Mouse (Mus musculus) embryonic facial prominence, embryonic 12.5 days (tissue): ENCODE data around the gene Pbld1. TPM values are rescaled to one million over a fixed set of nuclear protein-coding genes. Genes with fewer than 3 reads are reported as not detected.
A peak's percentile ranks its signal among the peaks of the same experiment; 100 is the strongest.

Experiments
- ATAC-seq: fragments of 200-750 bp; cut with Nextera tagmentation; 2 replicates; pipeline ENCODE4 v1.8.0; 2017; ENCODE audit not compliant: insufficient number of reproducible peaks, insufficient read depth, low FRiP score, low TSS enrichment
- H3K27ac ChIP-seq: fragments of 300-500 bp; sonication (generic); 2 replicates; pipeline ENCODE4 v1.5.1; 2016; ENCODE audit warnings: mild to moderate bottlenecking
- H3K27me3 ChIP-seq: fragments of 300-500 bp; sonication (generic); 2 replicates; pipeline ENCODE4 v1.6.1; 2016; ENCODE audit warnings: mild to moderate bottlenecking, moderate library complexity
- H3K36me3 ChIP-seq: fragments of 300-500 bp; sonication (generic); 2 replicates; pipeline ENCODE4 v1.6.1; 2016; ENCODE audit warnings: mild to moderate bottlenecking
- H3K4me1 ChIP-seq: fragments of 300-500 bp; sonication (generic); 2 replicates; pipeline ENCODE4 v1.6.1; 2016
- H3K4me2 ChIP-seq: fragments of 300-500 bp; sonication (generic); replicated peaks from 2 replicates; pipeline ENCODE4 v1.6.1; 2016; ENCODE audit warnings: mild to moderate bottlenecking, moderate library complexity
- H3K4me3 ChIP-seq: fragments of 300-500 bp; sonication (generic); 2 replicates; pipeline ENCODE4 v1.5.1; 2016; ENCODE audit warnings: mild to moderate bottlenecking
- H3K9ac ChIP-seq: fragments of 300-500 bp; sonication (generic); 2 replicates; pipeline ENCODE4 v1.6.1; 2016; ENCODE audit warnings: mild to moderate bottlenecking, moderate library complexity
- H3K9me3 ChIP-seq: fragments of 300-500 bp; sonication (generic); 2 replicates; pipeline ENCODE4 v1.6.1; 2016; ENCODE audit warnings: mild to moderate bottlenecking, moderate library complexity
- WGBS: fragments of 180-500 bp; shearing (Covaris S2); methylation state at CpG from one replicate; pipeline ENCODE4 v1.1.7; 2016; 5-methylcytosine and 5-hydroxymethylcytosine counted together
- polyA plus RNA-seq: library from polyadenylated mRNA; unstranded; fragments of >200 nt; fragmentation: Nextera tagmentation; extraction: Ambion mirVana; gene quantifications from 2 replicates; pipeline ENCODE4 v1.2.1, GENCODE M21; 2016

Gene Pbld1
- polyA plus RNA-seq, 1 experiment from 2014 or later = 1.4 TPM

DNA sequence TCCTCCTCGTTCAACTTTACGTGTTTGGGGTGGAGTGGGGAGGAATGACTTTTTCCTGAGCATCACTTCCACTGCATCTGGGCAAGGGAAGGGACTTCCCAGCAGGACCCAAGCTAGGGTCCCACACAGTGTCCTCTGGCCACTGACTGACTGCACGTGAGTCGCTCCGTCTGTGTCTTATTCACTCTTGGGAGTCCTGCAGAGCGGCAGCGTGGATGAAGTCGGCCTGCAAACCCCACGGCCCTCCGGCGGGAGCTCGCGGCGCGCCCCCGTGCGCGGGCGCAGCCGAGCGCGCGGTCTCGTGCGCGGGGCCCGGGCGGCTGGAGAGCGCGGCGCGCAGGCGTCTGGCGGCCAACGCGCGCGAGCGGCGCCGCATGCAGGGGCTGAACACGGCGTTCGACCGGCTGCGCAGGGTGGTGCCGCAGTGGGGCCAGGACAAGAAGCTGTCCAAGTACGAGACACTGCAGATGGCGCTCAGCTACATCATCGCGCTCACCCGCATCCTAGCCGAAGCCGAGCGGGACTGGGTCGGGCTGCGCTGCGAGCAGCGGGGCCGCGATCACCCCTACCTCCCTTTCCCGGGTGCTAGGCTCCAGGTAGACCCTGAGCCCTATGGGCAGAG, 40.1 kb downstream of the Pbld1 start:
- under 1% methylated on average over 52 of the region's 62 CpGs for WGBS
- Histone ChIP-seq H3K27ac (no peak overlapping the region), H3K4me3 (peak overlapping the region; percentile 57)

GRCm38 (mm10) chr10:63100657-63101056, 40.7 kb downstream of the Pbld1 start:
- WGBS = 17% methylated on average over 9 of the region's 9 CpGs
- no peaks in the 10 kb centered on the region for H3K9me3 ChIP-seq
- no peak overlapping the region for H3K27ac ChIP-seq
- peak overlapping the region; percentile 65 for H3K9ac ChIP-seq
- H3K27me3 ChIP-seq = peaks cover 35% of the 10 kb centered on the region
- peak overlapping the region; percentile 57 for H3K4me3 ChIP-seq
- 0 out of 2 replicates have a peak, but pooled peaks cover 3% of the 10 kb centered on the region for H3K4me1 ChIP-seq
- H3K36me3 ChIP-seq = no peaks in the 10 kb centered on the region
- no peak for ATAC-seq
- H3K4me2 ChIP-seq = peak overlapping the region; percentile 91

More for the DNA sequence above, 40.1 kb downstream of the Pbld1 start:
- Histone ChIP-seq H3K9me3 (no peaks in the 10 kb centered on the region), H3K4me1 (0 out of 2 replicates have a peak, but pooled peaks cover 3% of the 10 kb centered on the region), H3K4me2 (peak overlapping the region; percentile 91), H3K36me3 (no peaks in the 10 kb centered on the region), H3K27me3 (peaks cover 35% of the 10 kb centered on the region), H3K9ac (peak overlapping the region; percentile 65)
- peak; percentile 70 for ATAC-seq

DNA sequence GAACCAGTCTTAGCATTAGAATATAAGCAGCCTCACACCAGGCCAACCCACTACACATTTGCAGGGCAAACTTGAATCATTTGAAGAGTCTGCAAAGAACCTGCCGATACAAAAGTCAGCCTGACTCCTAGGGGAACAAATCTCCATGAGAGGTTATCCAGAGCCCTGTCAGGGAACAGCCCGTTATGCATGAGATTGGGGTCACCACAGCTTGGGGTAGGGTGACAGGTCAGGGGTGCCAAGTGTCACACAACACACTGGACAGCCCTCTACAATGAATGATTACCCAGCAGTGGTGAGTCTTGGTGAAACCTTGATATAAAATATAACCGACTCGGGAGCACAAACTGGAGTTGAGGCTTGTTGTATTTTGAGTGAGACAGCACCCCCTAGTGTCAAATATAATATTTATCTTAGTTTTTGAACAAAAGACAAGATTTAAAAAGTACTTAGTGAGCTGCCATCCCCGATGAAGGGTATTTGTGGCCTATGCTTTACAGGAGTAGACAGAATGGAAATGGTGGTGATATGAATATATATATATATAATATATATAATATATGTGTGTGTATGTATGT, 53.2 kb downstream of the Pbld1 start:
- H3K9ac ChIP-seq = no peak overlapping the region
- H3K27ac ChIP-seq = no peak overlapping the region
- no peaks in the 10 kb centered on the region for H3K27me3 ChIP-seq
- no peaks in the 10 kb centered on the region for H3K36me3 ChIP-seq
- WGBS = 59% methylated on average over 5 of the region's 5 CpGs
- no peak for ATAC-seq
- no peak overlapping the region for H3K4me2 ChIP-seq
- H3K9me3 ChIP-seq = no peaks in the 10 kb centered on the region
- H3K4me3 ChIP-seq = no peak overlapping the region
- no peaks in the 10 kb centered on the region for H3K4me1 ChIP-seq

DNA sequence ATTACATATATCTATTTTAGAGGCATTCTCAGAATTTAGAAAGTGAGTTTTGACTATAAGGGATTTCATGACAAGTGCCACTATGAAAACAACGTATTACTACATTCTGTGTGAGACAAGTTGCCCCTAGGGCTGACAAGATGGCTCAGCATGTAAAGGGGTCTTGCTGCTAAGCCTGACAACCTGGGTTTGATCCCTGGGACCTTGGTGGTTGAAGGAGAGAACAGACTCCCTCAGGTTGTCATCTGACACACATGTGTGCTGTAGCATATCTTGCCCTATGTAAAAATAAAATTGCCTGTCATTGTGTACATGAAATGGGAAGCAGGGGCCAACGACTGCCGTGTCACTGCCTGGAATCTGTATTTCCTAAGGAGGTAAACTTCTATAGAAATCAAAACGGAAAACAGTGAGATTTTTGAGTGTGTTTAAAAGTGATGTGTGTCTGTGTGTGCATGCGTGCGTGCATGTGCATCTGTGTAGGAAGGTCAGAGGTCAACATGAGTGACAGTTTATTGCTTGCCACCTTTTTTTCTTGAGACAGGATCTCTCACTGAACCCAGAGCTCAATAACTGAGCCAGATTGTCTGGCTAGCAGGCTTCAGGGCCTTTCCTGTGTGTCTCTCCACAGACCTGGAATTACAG, 53.9 kb downstream of the Pbld1 start:
- H3K27ac ChIP-seq = no peak overlapping the region
- H3K36me3 ChIP-seq = no peaks in the 10 kb centered on the region
- no peak overlapping the region for H3K9ac ChIP-seq
- no peak overlapping the region for H3K4me2 ChIP-seq
- H3K9me3 ChIP-seq = no peaks in the 10 kb centered on the region
- H3K4me1 ChIP-seq = no peaks in the 10 kb centered on the region
- H3K27me3 ChIP-seq = no peaks in the 10 kb centered on the region
- ATAC-seq = no peak
- 88% methylated on average over 6 of the region's 6 CpGs for WGBS
- H3K4me3 ChIP-seq = no peak overlapping the region

DNA sequence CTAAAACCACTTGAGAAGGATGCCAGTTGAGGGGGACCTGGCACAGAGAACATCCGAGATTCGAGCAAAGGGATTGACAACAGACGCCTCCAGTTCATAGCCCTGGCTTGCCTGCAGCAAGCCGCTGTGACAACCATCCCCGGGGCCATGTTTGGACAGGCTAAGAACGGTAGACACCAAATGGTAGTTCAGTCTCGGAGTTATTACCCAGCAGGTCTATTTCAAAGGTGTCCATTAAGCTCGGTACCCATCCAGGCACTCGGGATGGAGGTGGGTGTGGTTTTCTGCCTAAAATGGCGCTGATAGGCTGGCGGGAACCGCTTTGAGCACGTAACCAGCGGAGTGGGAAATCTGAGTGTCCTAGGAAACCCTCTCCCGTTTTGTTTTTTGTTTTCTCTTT, 55.9 kb downstream of the Pbld1 start:
- Histone ChIP-seq H3K9me3 (no peaks in the 10 kb centered on the region), H3K36me3 (no peaks in the 10 kb centered on the region), H3K4me2 (no peak overlapping the region), H3K4me1 (no peaks in the 10 kb centered on the region), H3K4me3 (no peak overlapping the region), H3K9ac (no peak overlapping the region), H3K27me3 (no peaks in the 10 kb centered on the region), H3K27ac (no peak overlapping the region)
- no peak for ATAC-seq
- 82% methylated on average over 15 of the region's 15 CpGs for WGBS

- H3K9me3 ChIP-seq = no peaks in the 10 kb centered on the region
- H3K36me3 ChIP-seq = no peaks in the 10 kb centered on the region
- no peaks in the 10 kb centered on the region for H3K4me1 ChIP-seq
- H3K4me3 ChIP-seq = no peak overlapping the region
- ATAC-seq = no peak
- 93% methylated on average over 9 of the region's 9 CpGs for WGBS
- H3K4me2 ChIP-seq = no peak overlapping the region
- no peak overlapping the region for H3K9ac ChIP-seq
- H3K27me3 ChIP-seq = no peaks in the 10 kb centered on the region
- H3K27ac ChIP-seq = no peak overlapping the region
These were observed 56.4 kb downstream of the Pbld1 start for GRCm38 (mm10) chr10:63116376-63116775.

DNA sequence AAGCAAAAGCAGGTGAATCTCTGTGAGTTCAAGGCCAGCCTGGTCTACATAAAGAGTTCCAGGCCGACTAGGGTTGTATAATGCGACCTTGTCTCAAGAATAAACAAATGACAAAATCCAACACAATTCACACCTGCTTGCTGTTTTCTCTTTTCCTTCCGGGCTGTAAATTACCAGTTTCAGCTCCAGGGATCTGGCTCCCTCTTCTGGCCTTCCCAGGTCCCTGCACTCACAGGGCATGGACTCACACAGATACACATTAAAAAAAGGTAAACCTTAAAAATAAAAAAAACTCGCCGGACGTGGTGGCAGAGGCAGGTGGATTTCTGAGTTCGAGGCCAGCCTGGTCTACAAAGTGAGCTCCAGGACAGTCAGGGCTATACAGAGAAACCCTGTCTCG, 57.6 kb downstream of the Pbld1 start:
- Histone ChIP-seq H3K27ac (no peak overlapping the region), H3K27me3 (no peaks in the 10 kb centered on the region), H3K4me3 (no peak overlapping the region), H3K9me3 (no peaks in the 10 kb centered on the region), H3K36me3 (no peaks in the 10 kb centered on the region), H3K4me2 (no peak overlapping the region), H3K4me1 (no peaks in the 10 kb centered on the region), H3K9ac (no peak overlapping the region)
- 89% methylated on average over 8 of the region's 8 CpGs for WGBS
- no peak for ATAC-seq

GRCm38 (mm10) chr10:63119916-63120315, 60.0 kb downstream of the Pbld1 start:
- Histone ChIP-seq H3K27me3 (no peaks in the 10 kb centered on the region), H3K36me3 (no peaks in the 10 kb centered on the region), H3K4me2 (no peak overlapping the region), H3K4me1 (no peaks in the 10 kb centered on the region), H3K27ac (no peak overlapping the region), H3K4me3 (no peak overlapping the region), H3K9me3 (no peaks in the 10 kb centered on the region), H3K9ac (no peak overlapping the region)
- WGBS = 83% methylated on average over 14 of the region's 14 CpGs
- ATAC-seq = no peak

DNA sequence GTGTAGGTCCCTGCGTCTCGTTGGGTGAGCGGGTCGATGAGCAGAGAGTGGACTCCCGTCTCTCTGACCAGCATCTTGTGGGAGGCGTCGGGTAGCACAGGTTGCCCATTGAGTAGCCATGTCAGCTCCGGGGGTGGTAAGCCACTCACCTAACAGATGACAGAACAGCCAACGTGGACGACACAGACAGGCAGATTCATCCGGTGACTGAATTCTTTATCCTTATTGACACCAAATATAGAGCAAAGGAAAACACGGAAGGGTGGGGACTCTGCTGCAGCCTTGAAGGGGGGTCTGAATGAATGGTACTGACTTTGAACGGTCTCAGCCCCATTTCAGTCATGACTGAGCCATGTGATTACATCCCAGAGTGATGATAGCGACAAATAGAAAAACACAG, 62.0 kb downstream of the Pbld1 start:
- no peak for ATAC-seq
- Histone ChIP-seq H3K27me3 (no peaks in the 10 kb centered on the region), H3K27ac (no peak overlapping the region), H3K4me3 (no peak overlapping the region), H3K9me3 (no peaks in the 10 kb centered on the region), H3K4me1 (no peaks in the 10 kb centered on the region), H3K36me3 (no peaks in the 10 kb centered on the region), H3K9ac (no peak overlapping the region), H3K4me2 (no peak overlapping the region)
- 86% methylated on average over 14 of the region's 14 CpGs for WGBS

DNA sequence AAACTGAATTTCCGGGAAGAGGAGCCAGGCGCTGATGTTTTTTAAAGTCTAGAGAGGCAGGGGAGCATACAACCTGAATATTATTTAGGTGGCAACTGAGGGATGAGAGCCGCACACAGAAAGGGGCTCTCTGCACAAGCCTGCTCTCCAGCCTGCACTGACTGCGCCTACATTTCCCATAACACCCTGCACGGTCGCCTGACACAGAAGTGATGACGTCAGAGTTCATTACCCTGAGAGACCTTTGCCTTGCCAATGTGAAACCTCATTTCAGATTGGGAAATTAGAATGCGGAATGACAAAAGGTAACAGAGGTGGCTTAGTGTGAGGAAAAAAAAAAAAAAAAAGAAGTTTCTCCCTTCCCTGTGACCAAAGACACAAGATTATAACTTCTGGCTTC, 62.6 kb downstream of the Pbld1 start:
- no peak overlapping the region for H3K4me2 ChIP-seq
- H3K4me1 ChIP-seq = no peaks in the 10 kb centered on the region
- WGBS = 31% methylated on average over 8 of the region's 8 CpGs
- H3K27ac ChIP-seq = no peak overlapping the region
- no peak for ATAC-seq
- H3K9me3 ChIP-seq = no peaks in the 10 kb centered on the region
- H3K4me3 ChIP-seq = no peak overlapping the region
- no peaks in the 10 kb centered on the region for H3K27me3 ChIP-seq
- no peak overlapping the region for H3K9ac ChIP-seq
- no peaks in the 10 kb centered on the region for H3K36me3 ChIP-seq

DNA sequence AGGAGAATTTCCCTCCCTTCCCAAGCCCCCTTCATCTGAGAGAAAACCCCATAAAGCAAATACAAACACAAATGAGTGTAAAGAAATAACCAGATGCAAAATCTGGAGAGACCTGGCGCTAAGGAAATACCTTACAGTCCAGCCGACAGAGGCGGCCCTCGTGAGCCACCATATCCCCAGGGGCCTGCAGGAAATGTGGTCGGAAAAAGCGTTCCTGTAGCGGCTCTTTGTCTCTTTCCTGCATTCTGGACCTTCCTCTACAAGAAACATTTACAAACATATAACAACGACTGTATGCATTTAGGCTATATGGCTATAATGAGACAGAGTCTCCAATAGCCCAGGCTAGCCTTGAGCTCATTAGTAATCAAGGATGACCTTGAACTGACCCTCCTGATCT, 63.2 kb downstream of the Pbld1 start:
- Histone ChIP-seq H3K4me3 (no peak overlapping the region), H3K27me3 (no peaks in the 10 kb centered on the region), H3K36me3 (no peaks in the 10 kb centered on the region), H3K9ac (no peak overlapping the region), H3K27ac (no peak overlapping the region), H3K4me1 (no peaks in the 10 kb centered on the region), H3K9me3 (no peaks in the 10 kb centered on the region), H3K4me2 (no peak overlapping the region)
- ATAC-seq = no peak
- 85% methylated on average over 8 of the region's 8 CpGs for WGBS

DNA sequence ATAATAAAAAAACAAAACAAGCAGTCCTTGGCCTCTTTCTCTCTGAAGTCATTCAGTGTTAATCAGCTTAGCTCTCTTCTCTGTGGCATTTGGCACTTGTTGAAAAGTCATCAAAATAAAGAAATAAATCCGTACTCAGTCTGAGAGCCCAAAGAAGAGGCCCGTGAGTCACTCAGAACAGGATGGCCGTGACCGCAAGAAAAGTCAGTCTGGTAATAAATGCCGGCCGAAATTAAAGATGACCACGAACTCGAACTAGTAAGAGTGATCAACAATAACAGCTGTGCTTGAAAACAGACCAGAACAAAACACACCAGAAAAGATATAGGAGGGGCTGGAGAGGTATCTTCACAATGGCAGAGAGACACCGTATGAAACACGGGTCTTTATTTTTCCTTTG, 64.1 kb downstream of the Pbld1 start:
- Histone ChIP-seq H3K9me3 (no peaks in the 10 kb centered on the region), H3K27me3 (no peaks in the 10 kb centered on the region), H3K27ac (no peak overlapping the region), H3K36me3 (no peaks in the 10 kb centered on the region), H3K9ac (no peak overlapping the region), H3K4me3 (no peak overlapping the region), H3K4me2 (no peak overlapping the region), H3K4me1 (no peaks in the 10 kb centered on the region)
- WGBS = 88% methylated on average over 10 of the region's 10 CpGs
- no peak for ATAC-seq
